Mouse (Mus musculus) embryonic facial prominence, embryonic 15.5 days (tissue): ENCODE results near the gene Rps15a. TPM values are rescaled to one million over a fixed set of nuclear protein-coding genes. Genes with fewer than 3 reads are reported as not detected.
A peak's percentile ranks its signal among the peaks of the same experiment; 100 is the strongest.

Experiments used
- ATAC-seq: fragments of 200-750 bp; cut with Nextera tagmentation; 2 replicates; pipeline ENCODE4 v1.8.0; 2017; ENCODE audit warnings: low read depth, moderate TSS enrichment; ENCODE audit not compliant: insufficient number of reproducible peaks, low FRiP score, low TSS enrichment
- H3K27ac ChIP-seq: fragments of 300-500 bp; sonication (generic); replicated peaks from 2 replicates; pipeline ENCODE4 v1.5.1; 2015; ENCODE audit warnings: mild to moderate bottlenecking, inconsistent platforms
- H3K27me3 ChIP-seq: fragments of 300-500 bp; sonication (generic); 2 replicates; pipeline ENCODE4 v1.6.1; 2015; ENCODE audit warnings: inconsistent platforms
- H3K36me3 ChIP-seq: fragments of 300-500 bp; sonication (generic); 2 replicates; pipeline ENCODE4 v1.6.1; 2015; ENCODE audit warnings: mild to moderate bottlenecking, inconsistent platforms
- H3K4me1 ChIP-seq: fragments of 300-500 bp; sonication (generic); 2 replicates; pipeline ENCODE4 v1.6.1; 2015; ENCODE audit warnings: inconsistent platforms
- H3K4me2 ChIP-seq: fragments of 300-500 bp; sonication (generic); replicated peaks from 2 replicates; pipeline ENCODE4 v1.6.1; 2015; ENCODE audit warnings: mild to moderate bottlenecking, inconsistent platforms
- H3K4me3 ChIP-seq: fragments of 300-500 bp; sonication (generic); replicated peaks from 2 replicates; pipeline ENCODE4 v1.5.1; 2015; ENCODE audit warnings: mild to moderate bottlenecking, inconsistent platforms
- H3K9ac ChIP-seq: fragments of 300-500 bp; sonication (generic); 2 replicates; pipeline ENCODE4 v1.6.1; 2015; ENCODE audit warnings: inconsistent platforms
- H3K9me3 ChIP-seq: fragments of 300-500 bp; sonication (generic); replicated peaks from 2 replicates; pipeline ENCODE4 v1.6.1; 2016; ENCODE audit warnings: inconsistent platforms
- WGBS: fragments of 180-500 bp; shearing (Covaris S2); methylation state at CpG from one replicate; pipeline ENCODE4 v1.1.7; 2015; 5-methylcytosine and 5-hydroxymethylcytosine counted together
- polyA plus RNA-seq: library from polyadenylated mRNA; unstranded; fragments of >200 nt; fragmentation: Nextera tagmentation; extraction: Ambion mirVana; gene quantifications from 2 replicates; pipeline ENCODE4 v1.2.1, GENCODE M21; 2015

The Rps15a gene
- polyA plus RNA-seq, 1 experiment from 2014 or later: 775 TPM

- Histone ChIP-seq H3K36me3 (peaks cover 60% of the 10 kb centered on the region), H3K27ac (no peak overlapping the region), H3K9ac (0 out of 2 replicates have a peak overlapping the region, but pooled peaks have one; percentile 96), H3K4me1 (peaks cover 37% of the 10 kb centered on the region), H3K9me3 (no peaks in the 10 kb centered on the region), H3K27me3 (no peaks in the 10 kb centered on the region), H3K4me2 (peak overlapping the region; percentile 70), H3K4me3 (peak overlapping the region; percentile 96)
- 62% methylated on average over 5 of the region's 5 CpGs for WGBS
- no peak for ATAC-seq
Observed at GRCm38 (mm10) chr7:118113541-118114297, 2.3 kb downstream of the Rps15a start.

- H3K4me2 ChIP-seq: peak overlapping the region; percentile 15; the same call in 1 of the 2 replicates
- 78% methylated on average over 3 of the region's 3 CpGs for WGBS
- ATAC-seq: no peak
- H3K4me1 ChIP-seq: peaks cover 37% of the 10 kb centered on the region
- no peaks in the 10 kb centered on the region for H3K9me3 ChIP-seq
- H3K4me3 ChIP-seq: no peak overlapping the region
- H3K27me3 ChIP-seq: no peaks in the 10 kb centered on the region
- peaks cover 82% of the 10 kb centered on the region for H3K36me3 ChIP-seq
- H3K9ac ChIP-seq: no peak overlapping the region
- H3K27ac ChIP-seq: no peak overlapping the region
Observed at GRCm38 (mm10) chr7:118111128-118111527, 4.9 kb downstream of the Rps15a start.

- no peak overlapping the region for H3K27ac ChIP-seq
- no peak overlapping the region for H3K9ac ChIP-seq
- H3K27me3 ChIP-seq: no peaks in the 10 kb centered on the region
- no peak overlapping the region for H3K4me3 ChIP-seq
- peaks cover 21% of the 10 kb centered on the region for H3K4me1 ChIP-seq
- no peak for ATAC-seq
- H3K36me3 ChIP-seq: peaks cover 84% of the 10 kb centered on the region
- H3K9me3 ChIP-seq: no peaks in the 10 kb centered on the region
- H3K4me2 ChIP-seq: no peak overlapping the region
- 56% methylated on average over 1 of the region's 1 CpGs for WGBS
Observed at GRCm38 (mm10) chr7:118107671-118108070, 8.3 kb downstream of the Rps15a start.

GRCm38 (mm10) chr7:118104458-118105052, 11.4 kb downstream of the Rps15a start:
- H3K9me3 ChIP-seq: no peaks in the 10 kb centered on the region
- H3K4me2 ChIP-seq: no peak overlapping the region
- WGBS: 73% methylated on average over 5 of the region's 5 CpGs
- H3K27me3 ChIP-seq: no peaks in the 10 kb centered on the region
- no peak for ATAC-seq
- H3K27ac ChIP-seq: 0 out of 2 replicates have a peak overlapping the region, but pooled peaks have one; percentile 13
- peaks cover 54% of the 10 kb centered on the region for H3K36me3 ChIP-seq
- H3K4me1 ChIP-seq: 0 out of 2 replicates have a peak, but pooled peaks cover 6% of the 10 kb centered on the region
- H3K9ac ChIP-seq: no peak overlapping the region
- H3K4me3 ChIP-seq: no peak overlapping the region

GRCm38 (mm10) chr7:118103462-118104379, 12.3 kb downstream of the Rps15a start:
- Histone ChIP-seq H3K4me3 (no peak overlapping the region), H3K27ac (0 out of 2 replicates have a peak overlapping the region, but pooled peaks have one; percentile 30), H3K4me2 (no peak overlapping the region), H3K36me3 (peaks cover 46% of the 10 kb centered on the region), H3K27me3 (no peaks in the 10 kb centered on the region), H3K9ac (no peak overlapping the region), H3K9me3 (no peaks in the 10 kb centered on the region), H3K4me1 (0 out of 2 replicates have a peak, but pooled peaks cover 6% of the 10 kb centered on the region)
- 39% methylated on average over 5 of the region's 5 CpGs for WGBS
- ATAC-seq: no peak; the same call in 1 of the 2 replicates

- Histone ChIP-seq H3K36me3 (peaks cover 37% of the 10 kb centered on the region), H3K27ac (0 out of 2 replicates have a peak overlapping the region, but pooled peaks have one; percentile 30), H3K4me3 (no peak overlapping the region), H3K9me3 (no peaks in the 10 kb centered on the region), H3K9ac (no peak overlapping the region), H3K4me1 (0 out of 2 replicates have a peak, but pooled peaks cover 6% of the 10 kb centered on the region), H3K27me3 (no peaks in the 10 kb centered on the region), H3K4me2 (no peak overlapping the region)
- 32% methylated on average over 4 of the region's 4 CpGs for WGBS
- ATAC-seq: no peak
Observed at GRCm38 (mm10) chr7:118102678-118103461, 13.1 kb downstream of the Rps15a start.

- Histone ChIP-seq H3K27ac (no peak overlapping the region), H3K4me3 (no peak overlapping the region), H3K9me3 (no peaks in the 10 kb centered on the region), H3K4me2 (no peak overlapping the region), H3K4me1 (0 out of 2 replicates have a peak, but pooled peaks cover 6% of the 10 kb centered on the region), H3K27me3 (no peaks in the 10 kb centered on the region), H3K9ac (no peak overlapping the region), H3K36me3 (peaks cover 31% of the 10 kb centered on the region)
- no peak for ATAC-seq
- WGBS: 48% methylated on average over 4 of the region's 4 CpGs
Observed at GRCm38 (mm10) chr7:118102231-118102630, 13.8 kb downstream of the Rps15a start.

- Histone ChIP-seq H3K27me3 (no peaks in the 10 kb centered on the region), H3K9ac (no peak overlapping the region), H3K4me2 (no peak overlapping the region), H3K4me3 (no peak overlapping the region), H3K9me3 (no peaks in the 10 kb centered on the region), H3K36me3 (no peaks in the 10 kb centered on the region), H3K4me1 (0 out of 2 replicates have a peak, but pooled peaks cover under 1% of the 10 kb centered on the region), H3K27ac (no peak overlapping the region)
- ATAC-seq: no peak
- WGBS: 60% methylated on average over 7 of the region's 7 CpGs
Observed at GRCm38 (mm10) chr7:118097615-118098014, 18.4 kb downstream of the Rps15a start.

GRCm38 (mm10) chr7:118079987-118080386, 36.0 kb downstream of the Rps15a start:
- WGBS: 88% methylated on average over 4 of the region's 4 CpGs
- H3K4me2 ChIP-seq: no peak overlapping the region
- H3K36me3 ChIP-seq: no peaks in the 10 kb centered on the region
- no peaks in the 10 kb centered on the region for H3K27me3 ChIP-seq
- H3K27ac ChIP-seq: no peak overlapping the region
- H3K4me1 ChIP-seq: no peaks in the 10 kb centered on the region
- no peak overlapping the region for H3K4me3 ChIP-seq
- no peak for ATAC-seq
- no peak overlapping the region for H3K9ac ChIP-seq
- no peaks in the 10 kb centered on the region for H3K9me3 ChIP-seq

GRCm38 (mm10) chr7:118079097-118079496, 36.9 kb downstream of the Rps15a start:
- H3K27ac ChIP-seq: no peak overlapping the region
- ATAC-seq: no peak
- WGBS: 84% methylated on average over 5 of the region's 5 CpGs

More at GRCm38 (mm10) chr7:118079097-118079496, 36.9 kb downstream of the Rps15a start:
- Histone ChIP-seq H3K9me3 (no peaks in the 10 kb centered on the region), H3K4me3 (no peak overlapping the region), H3K4me2 (no peak overlapping the region), H3K36me3 (no peaks in the 10 kb centered on the region), H3K27me3 (no peaks in the 10 kb centered on the region), H3K4me1 (no peaks in the 10 kb centered on the region), H3K9ac (no peak overlapping the region)
